Mouse (Mus musculus): Measurements from ENCODE around the gene Tmtc1.

Tmtc1 gene

DNA sequence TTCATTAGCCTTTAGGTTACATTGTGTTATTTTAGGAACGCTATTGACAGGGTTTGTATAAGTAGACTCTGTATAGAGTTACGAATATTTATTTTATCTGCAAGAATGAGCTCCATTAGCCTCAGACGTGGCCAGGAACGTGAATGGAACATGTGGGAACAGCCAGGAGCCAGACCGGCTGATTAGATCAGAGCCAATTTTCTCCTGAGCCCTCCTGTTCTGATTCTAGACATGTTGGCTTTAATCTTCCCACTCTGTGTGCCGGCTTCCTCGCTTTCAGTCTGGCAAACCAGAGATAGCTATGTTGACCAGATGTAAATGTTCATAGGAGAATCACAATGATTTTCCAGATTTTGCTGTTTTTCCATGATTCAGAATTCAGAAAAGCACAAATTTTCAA lies 22.6 kb downstream of the Tmtc1 start:
- no peak for DNase-seq (ENCODE audit: low read depth in 2 of 2, low spot score in 2 of 2)

DNA sequence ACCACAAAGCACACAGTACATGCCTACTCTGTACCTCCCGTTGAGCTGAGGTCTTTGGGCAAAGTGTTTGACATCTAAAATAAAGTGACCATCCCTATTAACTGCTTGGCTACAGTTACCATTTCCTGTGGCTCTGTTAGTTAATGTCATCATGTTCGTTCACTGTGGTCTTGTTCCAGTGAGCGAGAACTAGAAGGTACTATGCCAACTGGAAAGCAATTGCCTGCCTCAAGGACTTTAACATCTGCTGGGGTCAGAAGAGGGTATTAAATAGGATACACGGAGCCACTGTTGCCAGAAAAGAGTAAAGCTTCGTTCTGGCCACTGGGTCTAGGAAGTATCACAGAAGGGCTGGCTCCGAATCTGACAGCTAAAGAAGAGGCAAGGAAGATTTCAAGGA lies 23.8 kb downstream of the Tmtc1 start:
- DNase-seq (ENCODE audit: low read depth in 2 of 2, low spot score in 2 of 2), result no peak

DNA sequence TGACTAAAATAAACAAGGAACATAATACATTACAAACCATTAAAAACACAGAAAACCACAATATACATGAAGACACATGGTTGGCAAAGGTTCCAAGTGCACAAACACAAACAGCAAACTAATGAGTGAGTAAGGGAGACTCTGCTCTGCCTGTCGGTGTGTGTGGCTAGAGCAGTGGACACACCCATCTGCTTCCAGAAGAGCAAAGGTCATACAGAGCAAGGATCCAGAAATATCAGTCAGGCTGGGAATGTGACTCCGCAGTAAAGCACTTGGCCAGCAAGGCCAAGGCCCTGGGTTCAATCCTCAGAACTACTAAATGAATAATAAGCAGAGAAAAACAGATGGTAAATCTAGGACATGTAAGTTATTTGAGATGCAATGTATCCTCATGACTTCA lies 27.6 kb downstream of the Tmtc1 start:
- DNase-seq (ENCODE audit: low read depth in 2 of 2, low spot score in 2 of 2), result no peak

DNA sequence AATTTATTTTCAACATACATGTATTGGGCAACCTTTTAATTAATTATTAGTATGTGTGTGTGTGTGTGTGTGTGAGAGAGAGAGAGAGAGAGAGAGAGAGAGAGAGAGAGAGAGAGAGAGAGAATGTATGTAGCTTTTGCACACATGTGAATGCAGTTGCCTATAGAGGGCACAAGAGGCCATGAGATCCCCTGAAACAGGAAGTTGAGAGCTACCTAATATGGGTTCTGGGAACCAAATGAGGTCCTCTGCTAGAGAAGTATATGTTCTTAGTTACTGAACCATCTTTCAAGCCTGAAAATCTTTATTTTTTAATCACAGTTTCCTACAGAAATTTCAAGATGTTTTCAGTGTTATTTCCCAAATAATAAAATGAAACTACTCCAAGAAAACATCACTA lies 30.6 kb downstream of the Tmtc1 start:
- no peak for DNase-seq (ENCODE audit: low read depth in 2 of 2, low spot score in 2 of 2)

DNA sequence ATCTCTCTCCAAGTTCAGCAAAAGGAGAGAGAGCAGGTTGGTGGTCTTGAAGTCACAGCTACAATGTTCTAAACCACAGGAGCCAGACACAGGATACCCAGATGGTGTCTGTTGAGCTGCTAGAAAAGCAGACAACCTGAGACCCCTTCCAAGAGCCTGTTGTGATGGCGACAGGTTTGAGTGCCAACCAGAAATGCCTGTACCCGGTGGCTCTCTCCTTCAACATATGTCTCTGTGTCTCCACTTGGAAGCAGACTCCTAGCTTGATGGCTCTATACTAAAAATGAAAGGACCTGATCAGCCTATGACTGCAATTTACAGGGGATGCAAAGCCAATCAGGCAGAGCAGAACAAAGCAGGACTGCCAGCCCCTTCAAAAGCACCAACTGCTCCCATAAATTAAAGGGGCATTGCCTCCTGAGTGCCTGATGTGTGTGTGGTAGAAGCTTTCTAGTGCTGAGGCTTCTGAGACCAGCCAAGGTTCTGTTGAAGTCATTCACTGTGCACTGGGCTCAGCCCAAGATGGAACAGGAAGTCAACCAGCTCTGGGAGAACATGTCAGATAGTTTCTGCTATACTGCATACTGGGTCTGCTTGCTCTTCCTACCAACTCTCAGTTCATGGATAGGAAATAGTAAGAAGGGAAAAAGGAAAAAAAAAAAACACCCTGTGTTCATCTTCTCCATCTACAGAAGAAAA lies 37.2 kb downstream of the Tmtc1 start:
- no peak for DNase-seq (ENCODE audit: low read depth in 2 of 2, low spot score in 2 of 2)

DNA sequence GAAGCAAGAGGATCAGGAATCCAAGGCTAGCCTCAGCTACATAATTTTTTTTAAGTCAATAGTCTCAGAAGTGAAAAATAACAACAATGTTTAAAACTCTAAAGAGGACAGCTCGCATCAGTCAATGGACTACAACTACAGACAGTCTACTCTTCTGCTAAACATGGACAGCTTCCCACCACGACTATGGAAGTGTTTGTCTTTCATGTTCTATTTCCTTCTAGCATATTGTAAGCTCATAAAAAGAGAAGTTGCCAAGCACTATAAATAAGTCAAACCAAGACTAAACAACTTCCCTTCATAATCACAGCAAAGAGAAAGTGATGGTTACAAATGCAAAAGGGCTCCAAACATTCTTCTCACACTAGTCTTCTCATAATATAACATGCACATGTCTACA lies 38.6 kb downstream of the Tmtc1 start:
- DNase-seq (ENCODE audit: low read depth in 2 of 2, low spot score in 2 of 2), result no peak

DNA sequence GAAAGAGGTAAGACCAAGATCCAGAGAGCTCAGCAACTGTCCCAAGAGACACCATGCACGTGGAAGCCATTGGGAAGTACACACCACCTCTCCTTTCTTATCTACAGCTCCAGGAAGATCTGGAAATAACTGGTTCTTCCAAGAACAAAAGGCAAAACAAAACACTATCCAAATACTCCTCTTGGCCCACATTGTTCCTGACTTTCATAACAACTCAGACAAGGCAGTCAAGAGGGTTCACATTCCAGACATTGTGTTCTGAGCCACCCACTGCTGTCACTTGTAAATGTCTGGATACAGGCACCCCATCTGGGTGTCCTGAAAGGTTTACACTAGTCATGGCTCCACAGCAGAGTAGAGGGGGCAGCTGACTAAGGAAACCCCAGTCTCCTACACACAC lies 39.7 kb downstream of the Tmtc1 start:
- DNase-seq (ENCODE audit: low read depth in 2 of 2, low spot score in 2 of 2), result no peak

DNA sequence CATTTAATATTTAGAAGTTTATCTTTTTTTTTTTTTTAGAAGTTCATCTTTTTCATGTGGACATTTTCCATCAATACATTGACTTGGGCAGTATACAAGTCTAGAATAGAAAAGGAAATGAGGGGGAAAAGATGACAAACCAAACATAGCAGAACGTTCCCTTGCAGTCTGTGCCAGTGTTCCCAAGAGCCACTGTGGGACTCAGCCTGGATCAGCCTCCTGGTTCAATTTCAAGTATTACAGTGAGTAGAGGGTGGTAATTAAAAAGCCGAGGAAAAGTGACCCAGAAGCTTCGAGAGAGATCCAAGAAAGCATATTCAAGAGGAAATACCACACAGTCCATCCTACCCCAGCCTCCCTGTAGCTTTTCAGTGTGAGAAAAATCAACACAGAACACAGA lies 40.4 kb downstream of the Tmtc1 start:
- no peak for DNase-seq (ENCODE audit: low read depth in 2 of 2, low spot score in 2 of 2)

DNA sequence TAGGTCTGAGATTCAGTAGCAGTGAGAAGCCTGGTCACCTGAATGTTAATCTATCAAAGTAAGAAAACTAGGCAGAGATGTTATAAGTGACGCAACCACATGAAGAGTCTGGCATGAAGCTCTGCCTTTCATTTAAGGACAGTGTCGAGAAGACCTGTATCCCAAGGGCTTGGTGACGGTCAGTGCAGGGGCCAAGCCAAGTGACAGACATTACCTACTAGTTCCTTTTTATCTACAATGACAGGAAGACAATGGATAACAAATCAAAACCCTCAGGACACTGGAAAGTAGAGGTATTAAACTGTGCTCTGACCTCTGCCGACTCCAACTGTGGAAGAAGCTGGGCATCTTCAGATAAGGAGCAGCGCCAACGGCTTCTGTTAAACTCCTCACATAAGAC lies 43.2 kb downstream of the Tmtc1 start:
- DNase-seq (ENCODE audit: low read depth in 2 of 2, low spot score in 2 of 2), result no peak

DNA sequence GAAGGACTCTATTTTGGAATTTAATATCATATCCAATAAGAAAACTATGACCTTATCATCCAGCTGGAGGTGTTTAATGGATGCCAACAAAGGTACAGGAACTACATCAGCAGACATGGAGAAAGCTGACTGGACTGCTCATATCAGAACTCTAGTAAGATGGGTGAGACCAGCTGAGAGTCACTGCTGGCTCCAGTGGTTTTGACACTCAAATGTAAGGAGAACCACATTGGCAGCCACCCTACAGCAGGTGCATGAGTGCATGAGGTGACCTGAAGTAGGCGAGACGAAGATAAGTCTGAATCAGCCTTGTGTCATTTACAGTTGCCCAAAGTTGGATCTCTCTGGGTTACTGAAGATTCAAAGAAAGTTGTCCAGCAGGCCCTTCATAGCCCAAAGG lies 44.6 kb downstream of the Tmtc1 start:
- no peak for DNase-seq (ENCODE audit: low read depth in 2 of 2, low spot score in 2 of 2)

DNA sequence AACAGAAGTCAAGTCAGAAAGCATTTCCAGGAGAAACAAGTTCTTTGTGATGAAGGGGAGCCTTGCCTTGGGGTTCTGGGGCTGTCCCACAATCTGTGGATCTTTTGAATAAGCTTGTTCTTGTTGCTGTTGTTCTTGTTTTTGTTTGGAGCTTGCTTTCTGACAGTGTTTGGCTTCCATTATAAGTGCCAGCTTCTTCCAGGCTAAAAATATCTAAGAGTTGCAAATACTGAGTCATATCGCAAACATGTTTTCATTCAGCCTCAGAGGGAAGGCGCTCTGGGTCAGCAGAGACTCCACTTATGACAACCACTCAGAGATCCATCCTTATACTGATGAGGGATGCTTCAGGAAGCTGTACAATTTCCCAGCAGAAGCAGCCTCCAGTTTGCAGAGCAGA lies 45.3 kb downstream of the Tmtc1 start:
- DNase-seq (ENCODE audit: low read depth in 2 of 2, low spot score in 2 of 2), result no peak

DNA sequence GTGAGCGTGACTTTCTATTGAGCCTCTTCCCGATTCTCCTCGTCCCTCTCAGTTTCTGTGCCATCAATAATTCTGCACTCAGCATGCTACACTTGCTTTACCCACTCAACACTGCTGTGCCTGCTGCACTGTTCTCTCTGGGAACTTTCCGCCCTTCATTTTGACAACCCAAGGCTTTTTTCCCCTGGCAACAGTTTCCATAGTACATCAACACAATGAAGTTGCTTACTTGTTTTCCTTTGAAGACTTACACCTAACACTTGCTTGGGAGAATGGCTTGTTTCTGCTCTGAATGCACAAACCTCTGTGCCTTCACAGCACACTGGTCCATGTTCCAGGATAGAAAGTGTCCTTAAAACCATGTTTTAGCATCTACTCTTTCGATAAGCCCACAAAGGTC lies 46.9 kb downstream of the Tmtc1 start:
- DNase-seq (ENCODE audit: low read depth in 2 of 2, low spot score in 2 of 2), result no peak

DNA sequence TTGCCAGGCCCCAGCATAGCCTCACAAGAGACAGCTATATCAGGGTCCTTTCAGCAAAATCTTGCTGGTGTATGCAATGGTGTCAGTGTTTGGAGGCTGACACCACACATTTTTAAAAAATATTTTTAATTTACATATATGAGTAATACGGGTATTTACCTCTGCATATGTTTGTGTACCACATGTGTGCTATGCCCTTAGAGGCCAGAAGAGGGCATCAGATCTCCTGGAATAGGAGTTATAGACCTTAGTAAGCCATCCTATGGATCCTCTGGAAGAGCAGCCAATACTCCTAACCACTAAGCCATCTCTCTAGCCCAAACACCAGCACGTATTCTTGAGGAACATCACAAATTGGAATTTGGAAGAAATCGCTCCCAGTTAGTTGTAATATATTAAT lies 48.9 kb downstream of the Tmtc1 start:
- no peak for DNase-seq (ENCODE audit: low read depth in 2 of 2, low spot score in 2 of 2)

DNA sequence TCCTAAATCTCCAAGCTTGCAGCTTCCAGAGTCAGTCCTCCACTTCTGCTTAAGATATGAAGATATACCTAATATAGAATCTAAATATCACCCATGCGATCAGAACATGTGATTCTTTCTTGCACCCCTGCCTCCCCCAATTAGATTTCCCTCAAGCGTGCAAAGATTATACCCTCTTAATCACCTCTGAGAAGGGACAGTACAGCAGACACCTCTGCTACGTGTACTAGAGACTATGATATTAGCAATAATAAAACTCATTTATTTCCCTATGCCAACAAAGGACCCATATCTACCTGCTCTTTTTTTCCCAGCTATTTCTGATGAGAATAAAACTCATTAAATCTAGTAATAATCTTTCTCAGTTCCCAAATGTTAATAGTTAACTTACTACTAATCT lies 49.9 kb downstream of the Tmtc1 start:
- no peak for DNase-seq (ENCODE audit: low read depth in 2 of 2, low spot score in 2 of 2)

DNA sequence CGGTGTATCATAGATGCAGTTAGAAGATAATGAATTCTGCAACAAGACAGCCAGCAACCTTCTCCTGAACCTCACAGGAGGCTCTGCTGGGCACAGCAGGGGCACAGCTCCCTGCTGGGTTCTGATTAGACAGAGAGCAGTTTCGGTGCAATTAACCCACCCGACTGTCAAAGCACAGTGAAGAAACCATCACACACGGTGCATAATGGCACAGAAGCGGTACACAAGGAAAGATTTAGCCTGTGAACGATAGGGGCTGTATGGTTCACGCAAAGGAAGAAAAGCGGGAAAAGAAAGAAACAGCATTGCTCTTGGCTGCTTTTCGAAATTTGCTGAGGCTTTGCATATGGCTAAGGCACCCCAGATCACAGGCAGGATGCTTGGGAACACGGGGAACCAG lies 52.0 kb downstream of the Tmtc1 start:
- no peak for DNase-seq (ENCODE audit: low read depth in 2 of 2, low spot score in 2 of 2)

DNA sequence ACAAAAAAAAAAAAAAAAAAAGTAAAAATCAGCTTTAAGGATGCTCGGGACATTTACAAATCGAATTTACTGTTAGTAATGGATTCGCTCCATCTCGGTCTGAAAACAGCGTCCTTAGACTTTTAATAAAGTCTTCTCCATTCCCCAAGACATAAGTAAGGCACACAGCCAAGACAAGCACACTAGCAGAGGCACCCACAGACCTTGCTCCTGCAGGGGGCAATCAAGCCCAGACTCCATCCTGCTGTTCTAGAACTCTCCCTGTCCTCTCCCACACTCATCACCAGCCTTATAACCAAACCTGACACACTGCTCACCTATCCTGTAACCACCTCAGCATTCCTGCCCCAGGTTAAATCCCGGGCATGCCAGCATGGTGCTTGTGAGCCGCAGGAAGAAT lies 52.9 kb downstream of the Tmtc1 start:
- DNase-seq (ENCODE audit: low read depth in 2 of 2, low spot score in 2 of 2), result no peak

DNA sequence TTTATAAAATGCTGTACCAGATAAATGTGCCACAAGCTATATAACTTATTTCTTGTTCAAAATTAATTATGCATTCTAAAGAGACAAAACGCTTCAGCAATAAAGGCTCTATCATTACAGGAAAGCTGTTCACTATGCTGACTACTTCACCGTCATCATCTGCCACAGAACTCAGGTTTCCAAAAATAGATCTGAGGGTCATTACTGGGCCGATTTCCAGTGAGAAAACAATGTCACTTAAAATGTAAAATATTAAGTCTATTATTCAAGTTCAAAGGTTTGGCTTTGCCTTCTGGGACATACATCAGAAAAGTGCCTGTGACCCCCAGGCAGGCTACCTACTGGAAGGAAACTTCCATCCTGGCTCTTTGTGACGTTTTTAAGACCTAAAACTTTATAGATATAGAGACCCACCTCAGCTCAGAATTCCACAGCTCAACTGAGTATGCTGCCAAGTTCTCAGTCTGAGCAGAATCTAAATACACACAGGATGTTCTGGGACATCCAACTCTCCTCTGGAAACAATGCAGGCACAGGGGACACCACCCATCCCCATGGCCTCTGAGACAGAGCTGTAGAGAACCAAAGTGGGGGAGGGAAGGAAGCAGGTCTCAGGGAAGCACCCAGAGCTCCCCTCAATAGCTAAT lies 53.4 kb downstream of the Tmtc1 start:
- DNase-seq (ENCODE audit: low read depth in 2 of 2, low spot score in 2 of 2), result no peak

DNA sequence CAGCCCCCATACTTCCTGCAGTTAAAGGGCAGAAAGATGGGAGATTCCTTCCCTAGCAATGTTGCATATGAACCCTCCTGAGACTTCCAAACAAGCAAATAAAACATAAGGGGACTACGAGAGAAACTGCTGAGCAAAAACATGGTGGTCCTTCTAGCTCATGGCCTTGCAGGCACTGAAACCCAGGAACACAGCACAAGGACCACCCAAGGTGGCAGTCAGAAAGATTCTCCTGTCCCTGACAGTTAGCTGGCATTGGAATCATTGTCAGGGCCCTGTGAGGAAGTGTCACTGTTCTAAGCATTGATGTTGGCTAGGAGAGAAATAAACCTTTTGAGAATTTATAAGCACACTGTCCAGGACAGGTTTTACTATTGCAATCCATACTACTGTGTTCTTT lies 56.2 kb downstream of the Tmtc1 start:
- no peak for DNase-seq (ENCODE audit: low read depth in 2 of 2, low spot score in 2 of 2)

DNA sequence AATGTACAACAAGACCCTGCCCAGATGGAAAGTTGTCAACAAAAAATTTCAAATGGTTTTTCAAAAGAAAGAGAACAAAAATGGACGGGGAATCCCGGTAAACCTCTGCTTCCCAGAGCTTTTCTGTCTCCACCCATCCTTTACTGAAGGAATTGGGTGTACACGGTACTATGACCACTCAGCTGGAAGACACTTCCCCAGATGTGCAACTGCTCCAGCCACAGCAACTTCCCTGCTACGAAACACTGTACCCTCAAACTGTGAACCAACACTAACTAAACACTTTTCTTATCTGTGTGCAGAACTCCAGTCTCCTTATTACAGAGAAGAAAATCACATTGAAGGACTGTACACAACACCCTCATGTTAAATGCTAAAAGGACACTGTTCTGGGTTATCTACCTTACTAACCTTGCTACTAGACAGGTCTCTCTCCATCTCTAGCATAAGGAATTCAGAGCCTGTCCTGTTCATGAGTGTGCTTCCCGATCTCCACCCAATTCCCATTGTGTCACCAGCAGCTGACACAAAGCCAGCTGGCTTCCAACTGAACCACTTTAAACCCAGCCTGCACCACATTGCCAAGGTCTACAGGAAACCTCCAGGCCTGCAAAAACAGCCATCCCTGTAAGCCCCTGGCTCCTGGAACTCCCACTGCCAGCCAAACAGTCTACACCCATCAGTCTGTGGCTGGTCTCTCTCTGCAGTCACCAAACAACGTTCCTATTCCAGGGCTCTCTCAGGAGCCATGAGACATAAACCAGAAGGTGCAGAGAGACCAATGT lies 59.9 kb downstream of the Tmtc1 start:
- no peak for DNase-seq (ENCODE audit: low read depth in 2 of 2, low spot score in 2 of 2)

DNA sequence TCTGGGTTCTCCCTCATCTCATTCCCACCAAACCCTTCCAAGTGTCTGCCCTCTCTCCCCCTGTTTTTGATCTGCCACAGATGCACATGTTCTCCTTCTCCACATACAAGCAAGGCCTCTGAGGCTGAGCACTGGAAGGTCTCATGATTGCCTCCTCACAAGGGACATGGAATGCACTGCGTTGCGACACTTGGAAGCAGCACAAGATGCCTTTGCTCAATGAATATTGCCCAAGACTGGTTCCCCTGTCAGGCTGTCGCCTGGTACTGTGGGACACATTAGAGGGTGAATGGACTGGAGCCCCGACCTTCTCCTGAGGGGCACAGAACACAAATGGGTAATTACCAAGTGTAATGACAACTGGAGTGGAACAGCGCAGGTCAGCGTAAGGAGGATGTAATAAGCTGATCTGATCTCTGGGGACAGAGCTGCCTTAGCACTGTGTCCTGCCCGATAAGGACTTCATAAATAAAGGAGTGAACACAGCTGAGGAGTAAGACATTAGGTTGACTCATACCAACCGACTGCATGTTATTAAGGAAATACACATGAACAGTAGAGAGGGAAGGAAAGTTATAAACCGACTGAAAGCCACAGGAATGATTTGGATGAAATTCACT lies 62.9 kb downstream of the Tmtc1 start:
- no peak for DNase-seq (ENCODE audit: low read depth in 2 of 2, low spot score in 2 of 2)

DNA sequence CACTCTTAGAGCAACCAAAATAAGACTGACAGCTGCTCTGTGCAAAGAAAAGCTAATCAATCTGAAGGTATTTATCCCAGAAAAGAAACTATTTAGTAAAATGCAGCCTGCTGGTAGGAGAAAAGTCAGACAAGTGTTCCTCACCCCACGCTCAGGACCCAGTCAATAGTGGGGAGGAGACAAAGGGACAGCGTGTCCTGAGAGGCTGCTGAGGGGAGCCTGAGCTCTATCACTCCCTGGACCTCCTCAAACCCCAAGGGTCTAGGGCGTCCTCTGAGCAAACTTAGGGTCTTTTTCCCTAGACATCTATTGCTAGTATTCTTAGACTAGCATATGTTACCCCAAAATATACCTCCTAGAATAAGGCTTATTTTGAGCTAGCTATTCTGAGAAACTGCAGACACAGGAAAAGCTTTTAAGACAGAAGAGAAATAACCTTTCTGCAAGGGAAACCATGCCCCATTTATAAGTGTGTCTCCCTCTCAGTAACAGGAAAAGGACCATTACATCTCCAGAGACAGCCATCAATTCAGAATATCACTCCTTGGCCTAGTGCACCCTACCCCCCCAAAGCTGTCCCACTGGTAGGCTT lies 68.5 kb downstream of the Tmtc1 start:
- DNase-seq (ENCODE audit: low read depth in 2 of 2, low spot score in 2 of 2), result no peak

DNA sequence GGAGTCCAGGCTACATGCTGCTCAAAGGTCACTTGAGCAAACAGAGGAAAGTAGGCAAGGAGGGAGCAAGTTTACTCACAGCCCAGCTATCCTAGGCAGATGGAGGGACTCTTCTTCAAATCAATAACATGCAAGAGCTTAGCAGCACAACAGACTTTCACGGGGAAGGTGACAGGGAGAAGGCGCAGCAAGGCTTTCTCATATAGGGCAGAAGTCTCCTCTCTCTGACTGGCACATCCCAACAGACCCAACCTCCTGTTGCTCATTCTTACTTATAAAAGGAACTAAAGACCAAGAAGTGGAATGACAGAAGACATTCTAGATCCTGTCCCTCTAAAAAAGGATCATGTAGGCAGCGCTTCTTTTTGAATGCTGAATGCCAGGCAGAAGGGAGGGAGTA lies 69.2 kb downstream of the Tmtc1 start:
- DNase-seq (ENCODE audit: low read depth in 2 of 2, low spot score in 2 of 2), result no peak
